Mouse (Mus musculus) liver, embryonic 16.5 days (tissue): ENCODE measurements around the gene Lepr. TPM values are rescaled to one million over a fixed set of nuclear protein-coding genes. Genes with fewer than 3 reads are reported as not detected.

Source experiments
- ATAC-seq: fragments of 200-750 bp; cut with Nextera tagmentation; 2 replicates; pipeline ENCODE4 v1.8.0; 2017; ENCODE audit warnings: low read depth, mild to moderate bottlenecking, moderate number of reproducible peaks, moderate library complexity
- H3K27ac ChIP-seq: fragments of 300-500 bp; sonication (generic); 2 replicates; pipeline ENCODE4 v1.5.1; 2014; ENCODE audit warnings: mild to moderate bottlenecking, low read length
- H3K27me3 ChIP-seq: fragments of 300-500 bp; sonication (generic); 2 replicates; pipeline ENCODE4 v1.6.1; 2014; ENCODE audit warnings: low read depth, low read length, mixed read lengths; ENCODE audit not compliant: control insufficient read depth, insufficient read depth
- H3K36me3 ChIP-seq: fragments of 300-500 bp; sonication (generic); 2 replicates; pipeline ENCODE4 v1.6.1; 2014; ENCODE audit warnings: mild to moderate bottlenecking; ENCODE audit not compliant: control insufficient read depth, insufficient read depth
- H3K4me1 ChIP-seq: fragments of 300-500 bp; sonication (generic); 2 replicates; pipeline ENCODE4 v1.6.1; 2014; ENCODE audit warnings: low read depth, low read length, mixed read lengths; ENCODE audit not compliant: control insufficient read depth
- H3K4me2 ChIP-seq: fragments of 300-500 bp; sonication (generic); 2 replicates; pipeline ENCODE4 v1.6.1; 2014; ENCODE audit warnings: low read depth, low read length, mixed read lengths
- H3K4me3 ChIP-seq: fragments of 300-500 bp; sonication (generic); 2 replicates; pipeline ENCODE4 v1.5.1; 2014; ENCODE audit warnings: low read depth, mild to moderate bottlenecking, low read length
- H3K9ac ChIP-seq: fragments of 300-500 bp; sonication (generic); 2 replicates; pipeline ENCODE4 v1.6.1; 2014; ENCODE audit warnings: low read depth, low read length
- H3K9me3 ChIP-seq: fragments of 300-500 bp; sonication (generic); replicated peaks from 2 replicates; pipeline ENCODE4 v1.6.1; 2016; ENCODE audit warnings: low read length; ENCODE audit not compliant: control insufficient read depth
- WGBS: fragments of 180-500 bp; shearing (Covaris S2); extraction: QIAGEN DNeasy Blood & Tissue Kit; methylation state at CpG from one replicate; pipeline ENCODE4 v1.1.7; 2014; ENCODE audit not compliant: insufficient replicate concordance; 5-methylcytosine and 5-hydroxymethylcytosine counted together
- polyA plus RNA-seq: library from polyadenylated mRNA; unstranded; fragments of >200 nt; fragmentation: Nextera tagmentation; extraction: Ambion mirVana; gene quantifications from 2 replicates; pipeline ENCODE4 v1.2.1, GENCODE M21; 2015

The Lepr gene
- polyA plus RNA-seq, result 1.5 and 1.9 TPM in 2 replicates

DNA sequence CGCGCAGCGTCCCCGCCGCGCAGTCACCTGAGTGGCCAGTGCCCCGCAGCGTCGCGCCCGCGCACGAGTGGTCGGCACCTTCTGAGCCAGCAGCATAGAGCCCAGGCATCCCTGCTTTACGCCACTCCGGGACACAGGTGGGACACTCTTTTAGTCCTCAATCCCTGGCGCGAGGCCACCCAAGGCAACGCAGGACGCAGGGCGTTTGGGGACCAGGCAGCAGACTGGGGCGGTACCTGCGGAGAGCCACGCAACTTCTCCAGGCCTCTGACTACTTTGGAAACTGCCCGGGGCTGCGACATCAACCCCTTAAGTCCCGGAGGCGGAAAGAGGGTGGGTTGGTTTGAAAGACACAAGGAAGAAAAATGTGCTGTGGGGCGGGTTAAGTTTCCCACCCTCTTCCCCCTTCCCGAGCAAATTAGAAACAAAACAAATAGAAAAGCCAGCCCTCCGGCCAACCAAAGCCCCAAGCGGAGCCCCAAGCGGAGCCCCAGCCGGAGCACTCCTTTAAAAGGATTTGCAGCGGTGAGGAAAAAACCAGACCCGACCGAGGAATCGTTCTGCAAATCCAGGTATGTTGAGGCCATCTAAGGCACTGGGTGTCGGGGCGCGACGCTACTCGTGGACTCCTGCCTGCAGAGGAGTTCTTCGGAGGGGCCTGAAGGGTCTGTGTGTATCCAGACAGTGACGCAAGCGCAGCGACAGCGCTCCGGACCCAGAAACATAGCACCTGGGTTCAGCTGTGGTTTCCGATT, at the start of gene Lepr:
Lepr (plus strand) TSS at position 38 of the 755 bp plus-strand sequence.
- no peak for ATAC-seq
- WGBS, result 2% methylated on average over 50 of the region's 50 CpGs
- H3K27ac ChIP-seq, result no peak within 1 kb of the TSS
- H3K4me1 ChIP-seq, result no peaks in the 10 kb centered on the region
- H3K4me2 ChIP-seq, result peak within 1 kb of the TSS; percentile 52
- H3K36me3 ChIP-seq, result no peaks in the 10 kb centered on the region
- peak within 1 kb of the TSS; percentile 18; the same call in 1 of the 2 replicates for H3K9ac ChIP-seq
- H3K4me3 ChIP-seq, result peak within 1 kb of the TSS; percentile 32
- no peaks in the 10 kb centered on the region for H3K9me3 ChIP-seq
- H3K27me3 ChIP-seq, result peaks cover 12% of the 10 kb centered on the region

DNA sequence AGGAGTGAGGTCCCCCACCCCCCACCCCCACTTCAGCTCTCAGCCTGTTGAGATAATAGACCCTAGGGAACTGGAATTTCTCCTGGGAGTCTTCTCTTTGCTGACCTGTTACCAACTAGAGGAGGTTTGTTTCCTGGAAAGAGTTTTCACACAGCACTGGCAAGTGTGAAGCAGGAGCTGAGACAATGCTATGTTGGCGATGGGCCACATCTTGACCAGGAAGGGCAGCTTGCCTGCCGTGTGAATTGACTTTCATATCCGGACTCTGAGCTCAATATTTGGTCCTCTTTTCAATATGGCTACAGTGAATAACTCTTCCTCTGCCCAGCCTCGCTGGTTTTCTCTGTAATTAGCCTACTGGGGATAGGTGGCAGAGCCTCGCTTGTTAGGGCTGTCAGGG, 48.0 kb upstream of the Lepr start:
- 58% methylated on average over 5 of the region's 5 CpGs for WGBS
- no peak overlapping the region for H3K9ac ChIP-seq
- H3K9me3 ChIP-seq, result no peaks in the 10 kb centered on the region
- no peak for ATAC-seq
- H3K27ac ChIP-seq, result no peak overlapping the region
- no peak overlapping the region for H3K4me2 ChIP-seq
- no peaks in the 10 kb centered on the region for H3K27me3 ChIP-seq
- no peak overlapping the region for H3K4me3 ChIP-seq
- H3K4me1 ChIP-seq, result no peaks in the 10 kb centered on the region
- no peaks in the 10 kb centered on the region for H3K36me3 ChIP-seq

DNA sequence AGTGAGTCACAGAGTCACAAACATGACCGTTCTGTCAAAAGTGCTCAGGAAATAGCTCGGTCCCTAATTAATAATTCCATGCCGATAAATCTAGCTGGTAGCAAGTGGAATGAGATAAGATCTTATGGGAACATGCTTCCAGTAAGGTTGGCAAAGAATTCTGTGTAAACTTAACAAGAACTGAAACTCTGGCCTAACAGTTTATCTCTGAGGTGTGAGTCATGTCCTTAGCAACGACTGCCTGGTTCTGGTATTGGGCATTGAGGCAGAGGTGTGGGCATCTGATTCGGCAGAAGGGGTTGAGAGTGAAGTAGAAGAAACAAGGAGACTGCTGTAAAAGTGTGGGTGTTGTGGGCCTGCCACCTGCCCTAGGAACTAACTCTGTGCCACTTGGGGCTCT, 47.4 kb upstream of the Lepr start:
- H3K9me3 ChIP-seq, result no peaks in the 10 kb centered on the region
- 65% methylated on average over 5 of the region's 5 CpGs for WGBS
- no peaks in the 10 kb centered on the region for H3K36me3 ChIP-seq
- H3K27me3 ChIP-seq, result no peaks in the 10 kb centered on the region
- H3K4me1 ChIP-seq, result no peaks in the 10 kb centered on the region
- no peak overlapping the region for H3K27ac ChIP-seq
- H3K4me2 ChIP-seq, result no peak overlapping the region
- no peak overlapping the region for H3K9ac ChIP-seq
- no peak overlapping the region for H3K4me3 ChIP-seq
- no peak for ATAC-seq

DNA sequence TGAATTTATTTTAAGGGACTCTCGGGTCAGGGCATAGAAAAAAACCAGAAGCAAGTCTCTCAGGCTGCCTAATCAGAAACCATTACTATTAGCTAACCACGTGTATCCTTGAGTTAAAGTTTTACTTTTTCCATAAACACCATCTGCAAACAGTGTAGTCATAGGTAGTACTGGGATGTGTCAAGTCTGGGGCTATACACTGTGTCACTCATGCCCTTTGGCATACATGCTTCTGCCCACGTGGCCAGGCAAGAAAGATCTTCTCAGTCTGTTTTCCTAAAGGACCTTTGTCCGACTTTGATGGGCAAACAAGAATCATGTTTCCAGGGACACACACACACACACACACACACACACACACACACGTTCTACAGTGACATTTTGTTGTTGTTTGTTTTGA, 42.4 kb upstream of the Lepr start:
- Histone ChIP-seq H3K27ac (no peak overlapping the region), H3K36me3 (no peaks in the 10 kb centered on the region), H3K9me3 (no peaks in the 10 kb centered on the region), H3K9ac (no peak overlapping the region), H3K27me3 (no peaks in the 10 kb centered on the region), H3K4me2 (no peak overlapping the region), H3K4me3 (no peak overlapping the region), H3K4me1 (no peaks in the 10 kb centered on the region)
- 41% methylated on average over 5 of the region's 5 CpGs for WGBS
- ATAC-seq, result peak; percentile 96

DNA sequence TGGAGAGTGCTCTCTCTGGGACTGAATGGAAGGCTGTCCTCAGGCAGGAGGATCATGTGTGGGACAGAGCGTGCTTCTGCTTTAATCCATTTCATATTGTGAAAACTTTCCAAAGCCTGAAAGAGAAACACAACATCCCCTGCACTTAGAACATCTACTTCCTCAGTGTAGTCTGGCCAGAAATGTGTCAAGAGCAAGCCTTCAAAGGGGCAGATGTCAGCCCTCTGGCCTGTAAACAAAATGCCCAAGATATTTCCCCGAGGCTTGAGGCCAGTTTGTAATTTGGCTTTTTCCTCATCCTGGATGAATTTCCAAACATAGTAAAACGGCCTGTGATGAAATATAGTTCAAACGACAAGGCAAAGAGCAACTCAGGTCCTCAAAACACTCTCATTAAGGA, 41.5 kb upstream of the Lepr start:
- Histone ChIP-seq H3K4me2 (no peak overlapping the region), H3K27me3 (no peaks in the 10 kb centered on the region), H3K9ac (no peak overlapping the region), H3K36me3 (no peaks in the 10 kb centered on the region), H3K4me3 (no peak overlapping the region), H3K27ac (0 out of 2 replicates have a peak overlapping the region, but pooled peaks have one; percentile 34), H3K4me1 (no peaks in the 10 kb centered on the region), H3K9me3 (no peaks in the 10 kb centered on the region)
- no peak for ATAC-seq
- WGBS, result 44% methylated on average over 4 of the region's 4 CpGs

DNA sequence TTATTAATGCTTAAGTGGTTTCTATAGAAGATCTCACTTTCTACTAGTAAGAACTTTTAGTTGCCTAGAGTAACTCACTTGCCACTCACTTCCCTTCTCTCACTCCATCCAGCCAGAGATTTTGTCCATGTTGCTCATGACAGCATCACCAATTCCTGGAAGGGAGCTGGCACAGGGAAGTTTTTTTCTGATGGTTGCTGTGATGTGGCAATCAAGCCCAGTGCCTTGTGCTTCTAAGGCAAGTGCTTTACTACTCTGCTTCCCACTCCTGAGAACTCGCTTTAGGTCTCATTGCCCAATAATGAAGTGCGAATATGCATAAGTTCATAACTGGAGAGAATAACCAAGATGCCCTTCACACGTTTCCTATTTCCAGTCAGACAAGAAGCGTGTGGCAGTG, 34.6 kb upstream of the Lepr start:
- Histone ChIP-seq H3K9ac (no peak overlapping the region), H3K27ac (no peak overlapping the region), H3K9me3 (no peaks in the 10 kb centered on the region), H3K36me3 (no peaks in the 10 kb centered on the region), H3K4me1 (no peaks in the 10 kb centered on the region), H3K27me3 (no peaks in the 10 kb centered on the region), H3K4me3 (no peak overlapping the region), H3K4me2 (no peak overlapping the region)
- WGBS, result 66% methylated on average over 4 of the region's 4 CpGs
- ATAC-seq, result no peak

DNA sequence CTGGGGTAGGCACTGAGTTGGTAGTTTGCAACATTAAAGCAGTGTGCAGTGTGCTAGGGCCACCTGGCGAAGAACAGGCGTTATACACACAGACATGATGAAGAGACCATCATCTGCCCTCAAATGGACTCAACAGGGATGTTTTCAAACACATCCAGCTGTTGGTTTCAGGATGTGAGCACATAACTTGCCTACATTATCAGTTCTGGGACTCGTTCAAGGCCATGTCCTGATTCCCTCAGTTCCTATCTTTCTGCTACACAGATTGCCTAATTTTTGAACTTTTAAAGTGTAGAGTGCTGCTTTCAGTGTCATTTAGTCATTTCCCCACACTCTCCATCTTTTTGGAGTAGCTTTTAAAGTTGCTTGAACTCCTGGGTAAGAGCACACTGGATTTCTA, 34.1 kb upstream of the Lepr start:
- H3K9me3 ChIP-seq, result no peaks in the 10 kb centered on the region
- no peak overlapping the region for H3K4me2 ChIP-seq
- no peak overlapping the region for H3K27ac ChIP-seq
- no peaks in the 10 kb centered on the region for H3K36me3 ChIP-seq
- H3K4me3 ChIP-seq, result no peak overlapping the region
- H3K27me3 ChIP-seq, result no peaks in the 10 kb centered on the region
- WGBS, result 49% methylated on average over 3 of the region's 3 CpGs
- no peak for ATAC-seq
- H3K4me1 ChIP-seq, result no peaks in the 10 kb centered on the region
- no peak overlapping the region for H3K9ac ChIP-seq

DNA sequence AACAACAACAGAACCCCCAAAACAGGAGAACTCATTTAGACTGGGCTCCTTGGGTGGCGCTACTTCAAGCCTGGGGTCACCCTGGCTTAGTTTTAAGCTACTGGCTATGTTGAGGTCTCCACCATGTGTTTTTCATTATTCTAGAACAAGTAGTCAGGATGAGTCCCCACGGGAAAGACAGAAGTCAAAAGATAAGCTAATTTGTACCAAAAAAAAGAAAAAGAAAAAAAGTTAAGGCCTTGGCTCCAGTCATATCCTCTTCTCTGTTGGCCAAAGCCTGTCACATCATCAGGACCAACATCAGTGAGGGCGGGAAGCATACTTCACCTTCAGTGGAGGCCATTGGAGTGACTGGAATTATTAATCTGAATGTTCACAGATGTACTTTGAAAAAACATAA, 32.4 kb upstream of the Lepr start:
- Histone ChIP-seq H3K27me3 (no peaks in the 10 kb centered on the region), H3K4me1 (no peaks in the 10 kb centered on the region), H3K36me3 (no peaks in the 10 kb centered on the region), H3K4me3 (no peak overlapping the region), H3K9me3 (no peaks in the 10 kb centered on the region), H3K9ac (no peak overlapping the region), H3K27ac (no peak overlapping the region), H3K4me2 (no peak overlapping the region)
- 49% methylated on average over 3 of the region's 3 CpGs for whole genome bisulfite sequencing
- no peak for ATAC-seq

DNA sequence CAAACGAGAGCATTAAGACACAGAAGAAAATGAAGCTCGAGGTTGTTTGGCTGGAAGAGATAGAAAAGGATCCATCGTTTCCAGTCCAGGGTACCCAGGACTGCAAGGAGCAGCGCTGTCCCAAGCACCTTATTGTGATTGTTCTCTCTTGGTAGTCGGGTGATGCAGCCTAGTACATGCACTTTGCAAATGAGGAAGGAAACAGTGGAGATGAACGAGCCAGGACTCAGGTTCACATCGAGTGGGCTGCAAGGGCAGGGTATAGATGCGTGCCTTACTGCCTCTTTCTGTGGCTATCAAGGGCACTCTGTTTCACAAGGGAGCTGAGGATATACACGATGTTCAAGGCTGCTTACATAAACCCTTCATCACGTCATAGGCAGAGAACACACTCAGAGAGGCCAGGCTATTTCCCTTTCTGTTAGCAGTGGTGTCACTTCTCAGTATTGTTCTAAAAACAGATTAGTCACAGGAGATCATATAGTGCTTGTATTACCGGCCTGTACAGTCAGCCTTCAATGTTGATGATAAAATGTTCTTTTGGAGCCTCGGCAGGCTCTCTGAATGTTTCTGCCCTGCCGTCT, 30.9 kb upstream of the Lepr start:
- Histone ChIP-seq H3K4me2 (no peak overlapping the region), H3K4me1 (no peaks in the 10 kb centered on the region), H3K27ac (no peak overlapping the region), H3K9me3 (no peaks in the 10 kb centered on the region), H3K4me3 (no peak overlapping the region), H3K36me3 (no peaks in the 10 kb centered on the region), H3K27me3 (no peaks in the 10 kb centered on the region), H3K9ac (no peak overlapping the region)
- ATAC-seq, result no peak
- 37% methylated on average over 13 of the region's 13 CpGs for WGBS
